Mouse (Mus musculus) liver, postnatal 0 days (tissue): ENCODE data around the gene Kcnj9.

ENCODE experiments used
- CTCF ChIP-seq: sonication (generic); IDR thresholded peaks from 2 replicates; pipeline ENCODE4 v1.5.1; 2016; ENCODE audit warnings: antibody characterized with exemption, low read depth
- EP300 ChIP-seq: IDR thresholded peaks from 2 replicates; pipeline ENCODE4 v1.6.1; 2016; ENCODE audit warnings: antibody characterized with exemption, low read depth, mild to moderate bottlenecking

DNA sequence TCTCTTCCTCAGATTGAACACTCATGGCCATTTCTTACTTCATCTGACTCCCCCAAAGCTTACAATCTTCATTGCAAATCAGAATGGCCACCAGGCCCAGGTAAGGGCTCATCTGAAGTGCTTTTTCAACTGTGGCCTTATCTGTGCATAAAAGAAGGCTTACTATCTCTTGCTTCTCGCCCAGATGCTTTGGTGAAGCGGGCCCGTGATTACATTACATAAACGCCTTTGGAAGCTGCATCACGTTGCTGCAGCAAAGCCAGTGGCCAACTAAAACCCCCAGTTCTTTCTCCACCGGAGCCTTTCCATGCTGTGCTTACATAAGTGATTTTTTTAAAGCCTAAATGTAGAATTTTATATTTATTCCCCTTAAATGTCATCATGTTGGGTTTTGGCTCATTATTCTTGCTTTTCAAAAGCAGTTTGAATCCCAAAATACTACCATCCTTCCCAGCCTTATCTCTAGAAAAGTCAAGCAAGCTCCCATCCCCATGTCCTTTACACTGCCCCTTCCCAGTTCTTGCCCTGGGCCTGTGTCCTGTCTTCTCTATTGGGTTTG, 5.2 kb downstream of the Kcnj9 start:
- TF ChIP-seq CTCF: no peak
- TF ChIP-seq EP300: no peak
